Mouse (Mus musculus): ENCODE measurements around the gene Adrb1.

DNA sequence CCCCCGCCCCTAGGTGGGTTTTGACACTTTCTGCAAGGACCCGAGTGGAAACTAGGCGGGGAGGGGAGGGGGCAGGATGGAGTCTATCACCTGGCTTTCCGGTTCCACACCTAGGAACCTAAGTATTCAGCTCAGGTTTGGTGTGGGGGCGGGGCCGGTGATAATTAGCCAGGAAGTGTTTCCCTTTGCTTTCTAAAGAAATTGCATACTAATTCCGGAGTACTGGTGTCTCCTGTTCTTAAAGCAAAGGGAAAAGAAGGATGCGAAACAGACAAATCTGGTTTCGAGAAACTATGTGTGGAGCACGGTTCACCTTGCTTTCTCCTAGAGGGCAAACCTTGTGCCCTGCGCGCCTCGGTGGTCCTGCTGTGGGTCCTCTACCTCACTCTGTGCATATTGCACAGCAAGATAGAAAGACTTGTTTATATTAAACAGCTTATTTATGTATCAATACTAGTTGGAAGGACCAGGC is 2.2 kb downstream of the Adrb1 start:
- no peak for TF ChIP-seq CTCF (IDR thresholded peaks at IDR 0.05; ENCODE audit: extremely low read depth, insufficient read depth, low read length)
- TF ChIP-seq POLR2A (IDR thresholded peaks at IDR 0.05; ENCODE audit: extremely low read depth, insufficient read depth, low read length), result no peak

Data from cortical plate, adult 2 months (tissue).